Mouse (Mus musculus): ENCODE results near the gene Leng9. TPM values are rescaled to one million over a fixed set of nuclear protein-coding genes. Genes with fewer than 3 reads are reported as not detected.

Leng9 gene
- total RNA-seq, 1 experiment from 2014 or later: 3.7 TPM

GRCm38 (mm10) chr7:4146241-4147180 is 3.7 kb downstream of the Leng9 start:
- no peak for ATAC-seq (replicated peaks in 1 of 2; ENCODE audit: insufficient read depth in 1 of 2, low FRiP score in 2 of 2, low TSS enrichment in 1 of 2, low read depth in 1 of 2, poor library complexity in 2 of 2, severe bottlenecking in 2 of 2)

GRCm38 (mm10) chr7:4145552-4146190 is 4.5 kb downstream of the Leng9 start:
- ATAC-seq (replicated peaks in 1 of 2; ENCODE audit: insufficient read depth in 1 of 2, low FRiP score in 2 of 2, low TSS enrichment in 1 of 2, low read depth in 1 of 2, poor library complexity in 2 of 2, severe bottlenecking in 2 of 2): no peak

GRCm38 (mm10) chr7:4144766-4145551 is 5.2 kb downstream of the Leng9 start:
- no peak for ATAC-seq (replicated peaks in 1 of 2; ENCODE audit: insufficient read depth in 1 of 2, low FRiP score in 2 of 2, low TSS enrichment in 1 of 2, low read depth in 1 of 2, poor library complexity in 2 of 2, severe bottlenecking in 2 of 2)

DNA sequence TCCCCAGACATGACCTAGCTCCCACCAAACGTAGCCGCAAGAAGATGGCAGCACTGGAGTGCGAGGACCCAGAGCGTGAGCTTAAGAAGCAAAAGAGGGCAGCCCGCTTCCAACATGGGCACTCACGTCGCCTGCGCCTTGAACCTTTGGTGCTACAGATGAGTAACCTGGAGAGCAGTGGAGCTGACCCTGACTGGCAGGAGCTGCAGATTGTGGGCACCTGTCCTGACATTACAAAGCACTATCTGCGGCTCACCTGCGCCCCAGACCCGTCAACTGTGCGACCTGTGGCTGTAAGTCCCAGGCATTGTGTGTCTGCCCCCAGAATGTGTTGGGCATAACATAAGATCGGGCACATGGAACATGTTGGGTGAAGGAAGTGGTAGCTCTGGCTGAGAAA is 6.1 kb downstream of the Leng9 start:
- ATAC-seq (replicated peaks in 1 of 2; ENCODE audit: insufficient read depth in 1 of 2, low FRiP score in 2 of 2, low TSS enrichment in 1 of 2, low read depth in 1 of 2, poor library complexity in 2 of 2, severe bottlenecking in 2 of 2): no peak

- ATAC-seq (replicated peaks in 1 of 2; ENCODE audit: insufficient read depth in 1 of 2, low FRiP score in 2 of 2, low TSS enrichment in 1 of 2, low read depth in 1 of 2, poor library complexity in 2 of 2, severe bottlenecking in 2 of 2): no peak
Measured at GRCm38 (mm10) chr7:4143506-4143905, 6.7 kb downstream of the Leng9 start.

DNA sequence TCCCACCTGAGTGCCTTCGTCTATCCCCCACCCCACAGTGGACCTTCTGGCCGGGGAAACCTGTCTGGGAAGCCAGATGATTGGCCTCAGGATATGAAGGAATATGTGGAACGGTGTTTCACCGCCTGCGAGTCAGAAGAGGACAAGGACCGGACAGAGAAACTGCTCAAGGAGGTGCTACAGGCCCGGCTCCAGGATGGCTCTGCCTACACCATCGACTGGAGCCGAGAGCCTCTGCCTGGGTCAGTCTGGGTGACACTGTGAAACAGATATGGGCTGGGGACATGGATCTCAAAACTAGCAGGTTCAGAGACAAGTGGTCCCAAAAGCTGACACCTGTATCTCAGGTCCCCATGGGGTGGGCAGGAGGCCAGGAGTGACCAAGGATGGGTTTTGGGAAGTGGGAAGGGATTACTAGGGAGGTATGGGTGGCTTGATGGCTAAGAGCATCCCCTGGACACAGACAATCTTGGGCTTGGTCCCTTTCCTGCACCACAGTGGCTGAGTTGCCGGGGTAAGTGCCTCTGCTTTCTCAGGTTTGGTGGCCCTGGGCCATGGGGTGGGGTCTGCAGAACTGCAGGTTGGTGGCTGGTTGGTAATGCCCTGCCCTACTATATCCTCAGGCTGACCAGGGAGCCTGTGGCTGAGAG is 7.3 kb downstream of the Leng9 start:
- ATAC-seq (replicated peaks in 1 of 2; ENCODE audit: insufficient read depth in 1 of 2, low FRiP score in 2 of 2, low TSS enrichment in 1 of 2, low read depth in 1 of 2, poor library complexity in 2 of 2, severe bottlenecking in 2 of 2): no peak

DNA sequence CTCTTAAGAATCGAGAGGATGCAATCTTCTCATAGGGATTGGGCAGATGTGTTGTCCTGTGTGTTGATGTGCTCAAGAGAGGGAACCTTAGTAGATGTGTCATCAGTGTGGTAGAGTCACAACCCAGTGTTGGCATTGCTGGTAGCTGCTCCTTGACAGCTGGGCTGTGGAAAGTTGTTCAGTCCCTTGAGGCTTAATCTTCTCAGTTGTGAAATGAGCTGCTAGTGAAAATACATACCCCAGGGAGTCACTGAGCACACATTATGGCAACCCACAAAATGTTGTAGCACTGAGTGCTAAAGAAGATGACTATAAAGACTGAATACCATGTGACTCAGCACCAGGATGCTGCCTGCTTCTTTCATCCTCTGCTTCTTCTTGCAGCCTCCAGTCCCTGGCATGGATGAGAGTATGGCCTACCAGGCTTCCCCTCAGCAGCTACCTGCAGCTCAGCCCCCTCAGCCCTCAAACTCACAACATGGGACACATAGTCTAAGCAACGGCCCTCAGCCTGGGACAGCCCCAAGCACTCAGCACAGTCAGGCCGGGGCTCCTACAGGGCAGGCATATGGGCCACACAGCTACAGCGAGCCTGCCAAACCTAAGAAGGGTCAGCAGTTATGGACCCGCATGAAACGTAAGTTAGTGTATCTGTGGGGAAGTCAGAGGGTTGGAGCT is 8.4 kb downstream of the Leng9 start:
- ATAC-seq (replicated peaks in 1 of 2; ENCODE audit: insufficient read depth in 1 of 2, low FRiP score in 2 of 2, low TSS enrichment in 1 of 2, low read depth in 1 of 2, poor library complexity in 2 of 2, severe bottlenecking in 2 of 2): no peak

- ATAC-seq (replicated peaks in 1 of 2; ENCODE audit: insufficient read depth in 1 of 2, low FRiP score in 2 of 2, low TSS enrichment in 1 of 2, low read depth in 1 of 2, poor library complexity in 2 of 2, severe bottlenecking in 2 of 2): no peak
Measured at GRCm38 (mm10) chr7:4139391-4139790, 10.8 kb downstream of the Leng9 start.

- ATAC-seq (replicated peaks in 1 of 2; ENCODE audit: insufficient read depth in 1 of 2, low FRiP score in 2 of 2, low TSS enrichment in 1 of 2, low read depth in 1 of 2, poor library complexity in 2 of 2, severe bottlenecking in 2 of 2): no peak
Measured at GRCm38 (mm10) chr7:4138671-4139070, 11.5 kb downstream of the Leng9 start.

GRCm38 (mm10) chr7:4138181-4138580 is 12.0 kb downstream of the Leng9 start:
- no peak for ATAC-seq (replicated peaks in 1 of 2; ENCODE audit: insufficient read depth in 1 of 2, low FRiP score in 2 of 2, low TSS enrichment in 1 of 2, low read depth in 1 of 2, poor library complexity in 2 of 2, severe bottlenecking in 2 of 2)

GRCm38 (mm10) chr7:4137746-4138145 is 12.4 kb downstream of the Leng9 start:
- ATAC-seq (replicated peaks in 1 of 2; ENCODE audit: insufficient read depth in 1 of 2, low FRiP score in 2 of 2, low TSS enrichment in 1 of 2, low read depth in 1 of 2, poor library complexity in 2 of 2, severe bottlenecking in 2 of 2): no peak

DNA sequence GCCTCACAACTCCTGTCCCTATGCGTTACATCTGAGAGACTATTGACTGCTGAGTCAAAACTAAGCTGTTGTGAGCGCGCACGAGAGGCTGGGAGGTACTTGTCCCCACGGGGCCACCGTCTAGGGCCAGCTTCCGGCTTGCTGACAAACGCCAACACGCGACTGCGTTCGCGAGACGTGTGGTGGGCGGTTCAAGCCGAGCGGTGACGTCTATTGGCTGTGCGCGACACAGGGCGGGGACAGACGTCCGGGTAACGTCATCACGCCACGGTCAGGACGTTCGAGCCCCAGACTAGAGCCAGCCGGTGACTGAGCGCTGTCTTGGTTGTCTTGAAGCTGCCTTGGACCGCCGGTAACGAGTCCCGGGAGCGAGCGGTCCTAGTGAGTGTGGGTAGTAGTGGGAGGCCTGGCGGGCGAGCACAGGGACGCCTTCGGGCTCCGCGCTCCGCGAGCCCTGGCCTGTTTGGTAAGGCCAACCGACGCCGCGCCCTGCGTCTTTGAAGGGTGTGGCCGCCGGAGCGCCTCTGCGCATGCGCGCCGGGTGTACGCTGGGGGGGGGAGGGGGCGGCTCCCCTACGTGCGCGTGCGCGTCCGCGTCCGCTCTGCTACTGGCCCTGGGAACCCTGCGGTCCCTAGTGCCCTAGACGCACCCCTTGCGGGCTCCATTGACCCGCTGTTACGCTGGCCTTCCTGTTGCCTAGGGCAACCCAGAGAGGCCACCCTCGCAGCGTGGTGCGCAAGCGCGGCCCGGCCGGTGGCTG is 13.2 kb downstream of the Leng9 start, which contains the start of gene Leng8:
TSS of gene Leng8 (plus strand) at position 269 of the 761 bp plus-strand sequence.
- peak; percentile 95 for ATAC-seq (replicated peaks in 1 of 2; ENCODE audit: insufficient read depth in 1 of 2, low FRiP score in 2 of 2, low TSS enrichment in 1 of 2, low read depth in 1 of 2, poor library complexity in 2 of 2, severe bottlenecking in 2 of 2)

- ATAC-seq (replicated peaks in 1 of 2; ENCODE audit: insufficient read depth in 1 of 2, low FRiP score in 2 of 2, low TSS enrichment in 1 of 2, low read depth in 1 of 2, poor library complexity in 2 of 2, severe bottlenecking in 2 of 2): peak in 1 of 2 experiments; percentile 13; a peak in 1 of 4 replicates
Measured at GRCm38 (mm10) chr7:4136404-4136770, 13.8 kb downstream of the Leng9 start.

GRCm38 (mm10) chr7:4134911-4135310 is 15.3 kb downstream of the Leng9 start:
- ATAC-seq (replicated peaks in 1 of 2; ENCODE audit: insufficient read depth in 1 of 2, low FRiP score in 2 of 2, low TSS enrichment in 1 of 2, low read depth in 1 of 2, poor library complexity in 2 of 2, severe bottlenecking in 2 of 2): no peak

DNA sequence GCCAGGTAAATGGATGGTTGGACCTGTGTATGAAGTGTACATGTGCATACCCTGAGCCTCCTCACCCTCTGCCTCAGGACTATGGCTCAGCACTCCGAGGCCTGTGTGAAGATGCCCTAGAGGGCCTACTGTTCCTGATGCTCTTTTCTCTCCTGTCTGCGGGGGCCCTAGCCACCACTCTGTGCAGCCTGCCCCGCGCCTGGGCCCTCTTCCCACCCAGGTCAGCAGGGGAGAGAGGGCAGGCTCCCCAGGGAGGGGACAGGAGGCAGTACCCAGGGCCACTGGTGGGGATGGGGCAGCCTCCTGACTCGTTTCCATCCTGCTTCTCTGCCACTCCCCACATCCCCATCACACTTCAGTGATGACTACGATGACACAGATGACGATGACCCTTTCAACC is 17.2 kb downstream of the Leng9 start:
- ATAC-seq (replicated peaks in 1 of 2; ENCODE audit: insufficient read depth in 1 of 2, low FRiP score in 2 of 2, low TSS enrichment in 1 of 2, low read depth in 1 of 2, poor library complexity in 2 of 2, severe bottlenecking in 2 of 2): no peak

DNA sequence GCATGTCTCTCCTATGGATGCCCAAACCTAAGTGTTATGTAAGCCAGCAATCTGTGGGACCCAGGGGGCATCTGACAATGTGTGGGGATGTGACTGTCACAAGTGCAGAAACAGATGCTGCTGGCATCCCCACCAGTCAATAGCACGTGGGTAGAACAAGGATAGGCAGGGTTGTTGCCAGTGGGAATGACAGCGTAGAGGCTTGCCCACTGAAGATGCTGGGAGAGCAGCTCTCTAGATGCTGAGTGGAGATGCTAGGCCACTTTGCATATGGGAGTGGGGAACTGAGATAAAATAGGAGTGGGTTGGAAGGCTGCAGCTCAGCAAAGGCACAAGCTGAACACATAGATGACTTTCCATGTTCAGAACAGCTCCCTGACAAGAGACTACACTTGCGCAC is 17.6 kb downstream of the Leng9 start:
- ATAC-seq (replicated peaks in 1 of 2; ENCODE audit: insufficient read depth in 1 of 2, low FRiP score in 2 of 2, low TSS enrichment in 1 of 2, low read depth in 1 of 2, poor library complexity in 2 of 2, severe bottlenecking in 2 of 2): no peak
